Mouse (Mus musculus) v-Abl transformed pro-B cells (cell line): ENCODE results near the gene Map2k6.
"Not testable (repeated sequence)": the region's sequence is repeated elsewhere in the genome, so short reads cannot be mapped to it uniquely, and the experiment has no call there.

Source experiments
- in situ Hi-C, 2 experiments: fragments of 400-800 bp; cut with MboI; formaldehyde crosslinking; loops; one replicate each; pipeline ENCODE4 v1.15.1; 2025; ENCODE audit not compliant: unreplicated experiment in 2 of 2

Gene Map2k6

DNA sequence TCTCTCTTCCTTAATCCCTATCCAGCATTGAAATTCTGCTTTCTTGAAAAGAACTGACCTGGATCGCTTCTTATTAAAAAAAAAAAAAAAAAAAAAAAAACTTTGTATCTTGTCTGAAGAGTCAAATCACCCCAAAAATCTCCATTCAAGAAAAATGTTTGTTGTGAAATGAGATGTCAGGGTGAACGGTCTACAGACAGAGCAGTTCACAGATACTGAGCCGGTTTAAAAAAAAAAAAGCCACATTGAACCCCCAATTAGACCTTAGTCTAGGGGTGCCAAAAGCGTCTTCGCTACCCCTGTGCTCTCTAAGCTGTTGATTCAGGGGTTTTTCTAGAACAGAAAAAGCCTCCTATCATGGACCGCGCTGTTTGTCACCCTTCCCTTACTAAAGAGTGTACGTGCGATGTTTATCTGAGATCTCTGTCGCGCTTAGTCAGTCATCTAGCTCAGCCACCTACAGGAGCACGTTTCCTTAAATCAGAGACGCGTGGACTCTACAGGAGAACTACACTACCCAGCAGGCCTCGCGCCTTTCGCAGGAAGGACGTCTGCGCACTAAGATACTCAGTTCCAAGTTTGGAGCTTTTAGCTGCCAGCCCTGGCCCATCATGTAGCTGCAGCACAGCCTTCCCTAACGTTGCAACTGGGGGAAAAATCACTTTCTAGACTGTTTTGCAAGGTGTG lies at the start of gene Map2k6:
Gene Map2k6 (plus strand): TSS at position 570 of the 687 bp plus-strand sequence.
- in situ Hi-C loops, result no loop called here

- in situ Hi-C loops, result no loop called here
These were observed 44.7 kb upstream of the Map2k6 start for GRCm38 (mm10) chr11:110354261-110354660.

- in situ Hi-C loops, result not testable (repeated sequence)
These were observed 43.8 kb upstream of the Map2k6 start for GRCm38 (mm10) chr11:110355131-110355530.

DNA sequence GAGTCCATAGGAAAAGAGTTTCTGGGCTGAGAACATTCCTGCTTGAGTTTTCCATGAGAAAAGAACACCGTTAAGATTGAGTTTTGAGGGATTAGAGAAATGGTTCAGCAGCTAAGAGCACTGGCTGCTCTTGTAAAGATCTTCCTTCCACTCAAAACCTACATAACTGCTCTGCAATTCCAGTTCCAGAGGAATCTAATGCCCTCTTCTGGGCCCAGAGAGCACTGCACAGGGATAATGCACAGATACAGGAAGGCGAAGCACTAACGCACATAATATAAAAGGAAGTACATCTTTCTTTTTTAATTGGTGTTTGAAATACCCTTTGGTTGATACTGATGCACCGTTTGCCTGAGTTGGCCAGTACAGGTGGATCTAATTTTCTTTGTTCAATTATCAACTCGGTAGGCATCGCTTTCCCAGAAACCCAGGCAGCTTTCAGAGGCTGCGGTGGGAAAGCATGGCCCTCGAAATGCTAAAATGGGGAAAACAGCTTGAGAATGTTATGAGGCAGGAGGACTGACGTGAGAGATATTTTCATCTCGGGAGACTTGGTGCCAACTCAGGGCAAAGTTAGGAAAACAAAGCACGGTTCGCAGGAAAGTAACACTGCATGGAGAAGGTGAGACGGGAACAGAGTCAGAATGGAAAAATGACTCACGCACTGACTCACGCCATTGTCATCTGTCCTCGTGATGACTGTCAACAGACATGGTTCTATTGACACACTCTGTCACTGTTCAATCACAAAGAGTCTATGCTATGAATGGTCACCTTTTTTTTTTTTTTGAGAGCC lies 41.0 kb upstream of the Map2k6 start:
- in situ Hi-C loops, result no loop called here

DNA sequence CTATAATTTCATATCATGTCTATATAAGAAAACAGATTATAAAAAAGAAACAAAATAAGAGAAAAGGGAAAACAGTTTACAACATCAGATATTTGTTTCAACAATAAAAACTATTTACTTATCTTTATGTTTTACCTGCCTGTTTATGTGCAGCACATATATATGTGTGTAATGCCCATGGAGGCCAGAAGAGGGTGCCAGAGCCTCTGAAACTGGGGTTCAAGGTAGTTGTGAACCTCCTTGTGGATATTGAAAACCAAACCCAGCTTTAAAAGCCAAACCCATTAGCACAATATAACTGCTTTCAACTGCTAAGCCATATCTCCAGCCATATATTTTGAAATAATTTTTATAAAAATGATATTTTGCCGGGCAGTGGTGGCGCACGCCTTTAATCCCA lies 33.9 kb upstream of the Map2k6 start:
- in situ Hi-C loops, result no loop called here

GRCm38 (mm10) chr11:110366902-110367301 lies 32.0 kb upstream of the Map2k6 start:
- in situ Hi-C loops, result no loop called here

DNA sequence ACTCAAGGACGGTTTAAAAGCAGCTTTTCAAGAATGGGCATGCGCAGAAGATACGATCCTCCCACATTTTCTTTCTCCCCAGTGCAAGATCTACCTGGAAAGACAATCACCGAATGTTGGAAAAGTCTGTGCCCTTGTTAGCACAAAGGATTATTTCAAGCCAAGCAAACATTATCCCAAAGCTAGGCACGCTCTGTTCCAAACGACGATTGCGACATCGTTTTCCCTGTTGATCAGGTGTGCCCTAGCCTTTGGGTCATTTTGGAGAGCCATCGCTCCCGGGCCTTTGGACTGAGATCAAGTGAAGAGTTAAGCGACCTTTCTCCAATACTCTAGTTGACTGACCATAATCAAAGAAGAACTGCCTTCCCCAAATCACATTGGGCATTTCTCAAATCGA lies 31.3 kb upstream of the Map2k6 start:
- in situ Hi-C loops, result no loop called here

DNA sequence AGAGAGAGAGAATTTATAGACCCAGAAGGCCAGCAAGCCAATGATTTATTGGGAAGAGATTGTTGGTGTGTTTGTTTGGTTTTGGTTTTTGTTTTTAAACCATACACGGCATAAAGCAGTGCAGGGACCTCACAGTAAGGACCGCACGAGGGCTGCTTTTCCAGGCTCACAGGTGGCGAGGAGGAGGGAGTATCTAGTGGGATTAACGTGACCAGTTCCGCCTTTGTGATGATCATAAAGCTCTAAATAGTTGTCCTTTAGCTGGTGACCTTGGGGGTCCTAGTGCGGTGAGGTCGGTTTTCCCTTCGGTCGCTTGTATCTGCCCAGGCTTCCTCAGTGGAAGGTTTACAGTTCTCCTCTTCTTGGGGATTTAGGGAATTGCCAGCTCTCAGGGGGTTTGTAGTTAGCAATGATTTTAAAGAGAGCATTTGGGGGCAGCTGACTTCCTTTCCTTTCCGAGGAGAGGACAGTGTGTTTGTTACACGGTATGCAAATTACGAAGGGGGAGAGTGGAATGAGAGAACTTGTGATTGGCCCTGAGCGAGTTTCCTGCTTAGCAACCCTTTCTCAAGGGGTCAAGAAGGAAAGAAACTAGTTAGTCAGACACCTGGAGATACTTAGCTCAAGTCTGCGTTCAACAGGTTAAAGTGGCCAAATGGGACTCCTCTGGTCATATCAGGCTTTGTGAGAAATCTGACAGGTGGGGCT lies 29.5 kb upstream of the Map2k6 start:
- in situ Hi-C loops, result no loop called here

- in situ Hi-C loops, result no loop called here
These were observed 27.1 kb upstream of the Map2k6 start for GRCm38 (mm10) chr11:110371827-110372226.

GRCm38 (mm10) chr11:110372266-110372954 lies 26.5 kb upstream of the Map2k6 start:
- in situ Hi-C loops, result no loop called here

DNA sequence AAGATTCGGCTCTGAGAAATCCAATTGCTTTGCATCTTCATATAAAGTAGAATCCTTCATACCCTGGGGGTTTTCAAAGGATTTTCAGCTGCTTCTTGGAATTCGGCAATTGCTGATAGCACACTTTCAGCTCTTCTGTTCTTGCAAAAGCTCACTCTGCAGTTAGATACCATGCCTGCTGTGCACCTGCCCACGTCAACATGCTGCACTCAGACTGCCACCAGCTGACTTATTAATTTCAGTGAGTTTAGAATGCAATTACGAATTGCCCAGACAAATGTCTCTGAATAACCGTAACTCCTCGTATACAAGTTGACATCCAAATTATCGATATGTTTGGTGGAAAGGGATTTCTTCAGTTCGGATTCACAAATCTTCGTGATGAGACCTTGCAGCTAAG lies 24.9 kb upstream of the Map2k6 start:
- in situ Hi-C loops, result no loop called here

DNA sequence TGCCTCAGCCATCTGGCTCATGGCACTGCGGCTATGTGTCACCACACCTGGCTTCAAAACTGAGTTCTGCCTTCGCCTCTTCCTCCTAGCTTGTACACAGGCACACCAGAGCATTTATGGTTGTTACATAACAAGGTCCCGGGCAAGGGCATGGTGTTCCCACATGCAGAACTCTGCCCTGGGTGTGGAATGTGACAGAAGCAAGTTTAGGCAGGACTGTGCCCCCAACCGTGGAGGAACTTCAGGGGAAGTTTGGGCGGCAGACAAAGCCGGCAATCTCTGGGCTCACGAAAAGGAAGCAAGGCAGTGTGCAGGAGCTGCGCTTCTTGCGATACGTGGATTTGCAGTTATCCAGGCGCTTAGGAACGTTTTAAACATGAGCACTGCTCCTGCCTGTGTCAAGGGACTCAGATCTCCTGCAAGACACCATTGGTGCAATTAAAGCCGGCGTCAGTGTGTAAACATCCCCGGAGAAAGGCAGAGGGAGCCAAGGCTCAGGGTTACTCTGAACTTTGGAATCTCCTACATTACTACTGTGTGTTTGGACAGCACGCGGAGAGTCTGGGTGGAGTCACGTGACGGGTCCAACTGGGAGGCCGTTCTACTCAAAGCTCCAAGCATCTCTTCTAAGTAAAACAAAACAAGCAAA lies 19.1 kb upstream of the Map2k6 start:
- in situ Hi-C loops, result no loop called here

DNA sequence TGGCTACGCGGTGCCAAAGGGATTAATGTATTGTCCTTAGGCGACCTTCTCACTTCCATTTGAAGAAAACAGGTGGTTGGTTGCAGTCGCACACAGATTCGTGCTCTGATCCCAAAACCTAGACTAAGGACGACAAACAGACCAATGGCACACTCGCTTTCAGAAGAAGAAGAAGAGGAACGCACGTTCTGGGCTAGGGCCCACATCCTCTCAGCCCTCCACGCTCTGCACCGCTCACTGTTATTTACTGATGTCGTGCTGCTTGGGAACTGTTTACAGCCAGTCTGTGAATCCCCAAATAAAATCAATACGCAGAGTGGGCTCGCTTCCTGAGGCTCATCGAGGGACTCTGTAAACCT lies 18.6 kb upstream of the Map2k6 start:
- in situ Hi-C loops, result no loop called here

DNA sequence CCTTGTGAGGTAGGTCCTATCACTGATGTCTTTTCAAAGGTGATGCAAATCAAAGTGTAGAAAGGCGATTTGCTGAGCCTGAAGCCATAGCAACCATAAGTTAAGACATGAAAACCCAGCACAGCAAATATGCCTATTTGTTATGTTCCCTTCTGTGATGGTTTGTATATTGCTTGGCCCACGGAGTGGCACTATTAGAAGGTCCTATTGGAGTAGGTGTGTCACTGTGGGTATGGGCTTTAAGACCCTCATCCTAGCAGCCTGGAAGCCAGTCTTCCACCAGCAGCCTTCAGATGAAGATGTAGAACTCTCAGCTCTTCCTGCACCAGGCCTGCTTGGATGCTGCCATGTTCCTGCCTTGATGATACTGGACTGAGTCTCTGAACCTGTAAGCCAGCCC lies 13.4 kb upstream of the Map2k6 start:
- in situ Hi-C loops, result no loop called here

DNA sequence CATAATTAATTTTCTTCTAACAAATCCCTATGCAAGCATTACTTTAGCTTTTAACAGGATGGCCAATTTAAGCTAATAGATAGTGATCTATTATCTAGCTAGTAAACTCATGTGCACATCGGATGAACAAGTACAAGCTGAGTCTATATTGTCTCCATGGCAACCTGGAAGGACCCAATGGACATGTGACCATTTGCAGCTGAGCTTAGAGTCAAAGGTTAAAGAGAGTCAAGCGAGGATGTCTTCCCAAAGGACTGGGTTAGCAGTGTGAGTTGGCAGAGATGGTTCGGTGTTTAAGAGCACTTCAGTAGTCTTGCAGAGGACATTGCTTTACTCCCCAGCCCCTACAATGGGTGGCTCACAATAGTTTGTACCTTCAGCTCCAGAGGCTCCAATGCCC lies 6.2 kb upstream of the Map2k6 start:
- in situ Hi-C loops, result no loop called here

DNA sequence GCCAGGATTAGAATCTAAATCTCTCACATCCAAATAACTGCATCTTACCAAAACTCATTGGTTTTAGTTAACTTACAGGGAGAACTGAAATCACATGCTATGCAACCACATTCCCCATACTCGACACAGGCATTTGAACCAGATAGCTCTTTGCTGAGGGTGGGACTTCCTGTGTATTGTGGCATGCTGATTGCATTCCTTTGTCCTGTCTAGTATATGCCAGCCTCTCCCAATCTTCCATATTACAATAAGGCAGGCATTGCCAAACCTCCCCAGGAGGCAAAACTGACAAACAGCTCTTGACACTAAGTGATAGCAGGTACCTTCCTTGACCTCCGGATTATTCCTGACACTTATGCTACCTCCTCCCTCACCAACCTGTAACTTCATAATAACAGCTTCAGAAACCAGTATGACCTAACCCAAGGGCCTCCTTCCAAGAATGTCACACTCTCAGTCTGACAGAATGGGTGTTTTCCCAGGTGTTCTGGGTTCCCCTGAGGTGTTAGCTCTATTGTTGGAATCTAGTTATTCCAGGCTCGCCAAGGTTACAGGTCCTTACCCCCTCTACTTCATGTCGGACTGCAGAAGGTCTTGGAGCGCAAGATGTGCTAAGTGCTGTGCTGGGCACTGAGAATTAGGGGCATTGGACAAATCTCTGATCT lies 4.0 kb upstream of the Map2k6 start:
- in situ Hi-C loops, result no loop called here

DNA sequence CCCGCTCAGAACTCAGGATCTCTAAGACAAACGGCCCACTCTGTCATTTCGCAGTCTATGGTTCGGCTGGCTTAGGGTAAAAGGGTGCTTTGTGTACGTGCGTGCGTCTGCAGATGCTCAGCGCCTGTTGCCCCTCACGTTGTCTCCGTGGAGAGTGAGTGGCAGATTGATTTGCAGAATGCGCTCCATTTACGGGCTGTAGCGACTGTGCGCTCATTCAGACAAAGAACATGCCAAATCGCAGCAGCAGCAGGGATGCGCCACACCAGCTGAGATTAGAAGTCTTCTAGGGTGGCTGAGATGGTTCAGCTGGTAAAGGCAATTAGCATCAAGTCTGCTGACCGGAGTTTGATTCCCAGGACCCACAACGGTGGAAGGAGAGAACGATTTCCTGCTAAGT lies 2.8 kb upstream of the Map2k6 start:
- in situ Hi-C loops, result no loop called here

DNA sequence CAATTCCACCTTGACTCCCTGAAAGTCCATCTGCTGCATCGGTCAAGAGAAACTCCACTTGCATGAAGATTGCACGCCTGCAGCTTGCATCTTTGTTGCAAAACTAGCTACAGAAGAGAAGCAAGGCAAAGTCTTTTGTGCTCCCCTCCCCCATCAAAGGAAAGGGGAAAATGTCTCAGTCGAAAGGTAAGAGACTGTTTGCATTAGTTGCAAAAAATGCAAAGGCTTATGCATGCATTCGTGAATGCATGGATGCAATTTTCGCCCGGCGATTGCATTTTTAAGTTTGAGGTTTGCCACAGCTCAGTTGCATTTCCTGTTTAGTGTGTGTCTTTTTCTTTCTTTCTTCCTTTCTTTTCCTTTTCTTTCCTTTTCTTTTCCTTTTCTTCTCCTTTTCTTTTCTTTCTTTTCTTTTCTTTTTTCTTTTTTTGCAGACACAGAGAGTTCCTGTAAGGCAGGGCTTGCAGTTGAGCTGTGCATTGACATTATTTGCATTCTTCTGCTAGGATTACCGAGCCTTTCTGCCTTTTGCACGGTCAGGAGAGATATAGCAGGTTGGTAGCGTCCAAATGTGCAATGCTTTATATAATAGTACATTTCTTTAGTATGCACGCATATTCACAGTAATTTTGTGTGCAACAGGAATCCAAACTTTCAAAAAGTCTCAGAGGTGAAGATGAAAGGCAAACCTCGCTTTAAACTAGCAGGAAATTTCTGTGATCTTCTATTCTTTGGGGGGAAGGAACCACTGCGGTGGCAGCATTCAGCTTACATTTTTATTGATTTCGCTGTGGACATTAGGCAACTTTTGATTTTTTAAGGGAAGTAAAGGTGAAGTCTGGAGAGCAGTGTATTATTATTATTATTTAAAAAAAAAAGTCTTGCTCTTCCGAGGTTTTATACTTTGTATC lies 573 bp downstream of the Map2k6 start:
- in situ Hi-C loops, result no loop called here

GRCm38 (mm10) chr11:110400283-110400682 lies 1.4 kb downstream of the Map2k6 start:
- in situ Hi-C loops, result no loop called here
